In genomic region chr13:55574321-55574720, GRCm38 (mm10) we compare ENCODE assay signal across 21 mouse cellular contexts. TPM values are rescaled to one million over a fixed set of nuclear protein-coding genes. Genes with fewer than 3 reads are reported as not detected.
DNase-seq lines count a peak whose midpoint lies in the region; ATAC-seq lines count a peak whose summit lies in the region.
"Had no signal": no experiment of that assay in that cellular context is flagged by ENCODE, and none has a peak within 500 bp of the region (broad histone marks: within the 10 kb centered on the region; RNA-seq: fewer than 3 reads in every experiment).

No protein-coding gene starts in this region.

- no peak overlapping the region for H3K4me3 ChIP-seq in hindbrain, embryonic 14.5 days (replicated peaks; ENCODE audit: low read length)
- H3K4me3 ChIP-seq in hindbrain, embryonic 16.5 days (ENCODE audit: low read length): no peak overlapping the region
- H3K4me3 ChIP-seq: heart, embryonic 13.5 days; limb, embryonic 13.5 days; midbrain, embryonic 15.5 days; myocyte; neural tube, embryonic 12.5 days had no signal

- no peak overlapping the region for H3K4me2 ChIP-seq in hindbrain, embryonic 14.5 days (replicated peaks)
- no peak overlapping the region for H3K4me2 ChIP-seq in hindbrain, embryonic 16.5 days (ENCODE audit: low read length)
- H3K4me2 ChIP-seq: heart, embryonic 13.5 days; limb, embryonic 13.5 days; liver, embryonic 11.5 days; midbrain, embryonic 15.5 days; neural tube, embryonic 12.5 days had no signal

- H3K4me1 ChIP-seq in hindbrain, embryonic 14.5 days (replicated peaks; ENCODE audit: control insufficient read depth, insufficient read depth, low read length): peaks cover 12% of the 10 kb centered on the region
- H3K4me1 ChIP-seq in hindbrain, embryonic 16.5 days (ENCODE audit: control insufficient read depth, insufficient read depth, low read depth, low read length): peaks cover 7% of the 10 kb centered on the region

- no peaks in the 10 kb centered on the region for H3K9me3 ChIP-seq in hindbrain, embryonic 14.5 days (ENCODE audit: control insufficient read depth, low read length)
- H3K9me3 ChIP-seq in hindbrain, embryonic 16.5 days (ENCODE audit: control insufficient read depth, low read length): no peaks in the 10 kb centered on the region
- H3K9me3 ChIP-seq: midbrain, embryonic 15.5 days; neural tube, embryonic 12.5 days had no signal

- no peak for ATAC-seq in hindbrain, embryonic 14.5 days (ENCODE audit: low FRiP score)
- no peak for ATAC-seq in hindbrain, embryonic 16.5 days
- ATAC-seq: midbrain, embryonic 15.5 days had no signal

- H3K27me3 ChIP-seq in hindbrain, embryonic 14.5 days (ENCODE audit: control insufficient read depth, insufficient read depth, low read length): no peaks in the 10 kb centered on the region
- no peaks in the 10 kb centered on the region for H3K27me3 ChIP-seq in hindbrain, embryonic 16.5 days (replicated peaks; ENCODE audit: control insufficient read depth, insufficient read depth, low read length)
- H3K27me3 ChIP-seq: heart, embryonic 13.5 days; limb, embryonic 13.5 days; midbrain, embryonic 15.5 days; neural tube, embryonic 12.5 days had no signal

- no peak overlapping the region for H3K27ac ChIP-seq in hindbrain, embryonic 14.5 days
- H3K27ac ChIP-seq in hindbrain, embryonic 16.5 days (ENCODE audit: low read depth, low read length): no peak overlapping the region
- H3K27ac ChIP-seq: heart, embryonic 13.5 days; limb, embryonic 13.5 days; midbrain, embryonic 15.5 days; neural tube, embryonic 12.5 days had no signal

- no peak overlapping the region for H3K9ac ChIP-seq in hindbrain, embryonic 14.5 days
- no peak overlapping the region for H3K9ac ChIP-seq in hindbrain, embryonic 16.5 days (ENCODE audit: low read depth, low read length)
- H3K9ac ChIP-seq: heart, embryonic 13.5 days; limb, embryonic 13.5 days; midbrain, embryonic 15.5 days; neural tube, embryonic 12.5 days had no signal

- H3K36me3 ChIP-seq in hindbrain, embryonic 14.5 days (replicated peaks; ENCODE audit: control insufficient read depth, insufficient read depth): no peaks in the 10 kb centered on the region
- H3K36me3 ChIP-seq in hindbrain, embryonic 16.5 days (ENCODE audit: control insufficient read depth, insufficient read depth, low read length): no peaks in the 10 kb centered on the region
- H3K36me3 ChIP-seq: midbrain, embryonic 15.5 days; neural tube, embryonic 12.5 days had no signal

- peak; percentile 30 for DNase-seq in hindbrain, embryonic 14.5 days (ENCODE audit: low spot score)
- peak; percentile 64 for DNase-seq in thymus, postnatal 0 days (ENCODE audit: low spot score)
- no peak for DNase-seq in thymus, postnatal 36 days
- DNase-seq in R1 (ENCODE audit: low read depth, low spot score): peak; percentile 43
- DNase-seq in kidney, postnatal 10 days: no peak
- no peak for DNase-seq in ovary, postnatal 14 days (ENCODE audit: low spot score)
- DNase-seq: adrenal gland, postnatal 25 days; cerebellum, adult 8-10 months; cerebellum, postnatal 25 days; gastrocnemius, postnatal 10 days; heart, postnatal 10 days; kidney, adult 11 months; kidney, postnatal 25 days; lung, postnatal 36 days had no signal

- 71% methylated on average over 5 of the region's 5 CpGs for WGBS in hindbrain, embryonic 14.5 days
- 64% methylated on average over 5 of the region's 5 CpGs for WGBS in hindbrain, embryonic 16.5 days

RNA-seq across cellular contexts. Expression of gene Tmed9, which starts 0.8 kb away (rescaled TPM):
- polyA plus RNA-seq in hindbrain, embryonic 14.5 days (2014; fragmentation: Nextera tagmentation; extraction: Ambion mirVana): 45.7 and 53.6 TPM in 2 replicates
- polyA plus RNA-seq in hindbrain, embryonic 16.5 days (2015; fragmentation: Nextera tagmentation; extraction: Ambion mirVana): 102 TPM in 2 replicates
- polyA plus RNA-seq in thymus, postnatal 0 days (2015; fragmentation: Nextera tagmentation; extraction: Ambion mirVana): 117 and 129 TPM in 2 replicates

RNA-seq across cellular contexts. Expression of gene Fam193b, which starts 3.4 kb away (rescaled TPM):
- 41.4 and 47.4 TPM in 2 replicates for polyA plus RNA-seq in hindbrain, embryonic 14.5 days (2014; fragmentation: Nextera tagmentation; extraction: Ambion mirVana)
- polyA plus RNA-seq in hindbrain, embryonic 16.5 days (2015; fragmentation: Nextera tagmentation; extraction: Ambion mirVana): 41.1 and 50.0 TPM in 2 replicates
- 39.6 and 50.0 TPM in 2 replicates for polyA plus RNA-seq in thymus, postnatal 0 days (2015; fragmentation: Nextera tagmentation; extraction: Ambion mirVana)

RNA-seq across cellular contexts. Expression of gene B4galt7, which starts 25.4 kb away (rescaled TPM):
- polyA plus RNA-seq in hindbrain, embryonic 14.5 days (2014; fragmentation: Nextera tagmentation; extraction: Ambion mirVana): 18.3 and 25.3 TPM in 2 replicates
- 40.9 and 42.3 TPM in 2 replicates for polyA plus RNA-seq in hindbrain, embryonic 16.5 days (2015; fragmentation: Nextera tagmentation; extraction: Ambion mirVana)
- 20.2 and 24.1 TPM in 2 replicates for polyA plus RNA-seq in thymus, postnatal 0 days (2015; fragmentation: Nextera tagmentation; extraction: Ambion mirVana)

RNA-seq across cellular contexts. Expression of gene Ddx41, which starts 37.9 kb away (rescaled TPM):
- 49.5 and 51.1 TPM in 2 replicates for polyA plus RNA-seq in hindbrain, embryonic 14.5 days (2014; fragmentation: Nextera tagmentation; extraction: Ambion mirVana)
- polyA plus RNA-seq in hindbrain, embryonic 16.5 days (2015; fragmentation: Nextera tagmentation; extraction: Ambion mirVana): 55.3 and 56.3 TPM in 2 replicates
- 51.6 and 54.2 TPM in 2 replicates for polyA plus RNA-seq in thymus, postnatal 0 days (2015; fragmentation: Nextera tagmentation; extraction: Ambion mirVana)

RNA-seq across cellular contexts. Expression of gene Dok3, which starts 45.2 kb away (rescaled TPM):
- 3.8 and 5.7 TPM in 2 replicates for polyA plus RNA-seq in hindbrain, embryonic 14.5 days (2014; fragmentation: Nextera tagmentation; extraction: Ambion mirVana)
- 3.6 and 4.3 TPM in 2 replicates for polyA plus RNA-seq in hindbrain, embryonic 16.5 days (2015; fragmentation: Nextera tagmentation; extraction: Ambion mirVana)
- polyA plus RNA-seq in thymus, postnatal 0 days (2015; fragmentation: Nextera tagmentation; extraction: Ambion mirVana): 2.6 and 2.7 TPM in 2 replicates

Comparison
In these comparisons a context has a peak if more than half of its experiments do, and no peak if none do; other contexts are left out.
1. DNase-seq: peak in hindbrain, embryonic 14.5 days (single experiment), thymus, postnatal 0 days (single experiment) and R1 (single experiment); none in thymus, postnatal 36 days (0 of 2), kidney, postnatal 10 days (single experiment) and ovary, postnatal 14 days (single experiment).